Mouse (Mus musculus): Measurements from ENCODE around the gene Kcnh3. TPM values are rescaled to one million over a fixed set of nuclear protein-coding genes. Genes with fewer than 3 reads are reported as not detected.

Gene Kcnh3
- 0.46 and 1.4 TPM in 2 replicates for polyA plus RNA-seq (2014; fragmentation: Nextera tagmentation; extraction: Ambion mirVana)

DNA sequence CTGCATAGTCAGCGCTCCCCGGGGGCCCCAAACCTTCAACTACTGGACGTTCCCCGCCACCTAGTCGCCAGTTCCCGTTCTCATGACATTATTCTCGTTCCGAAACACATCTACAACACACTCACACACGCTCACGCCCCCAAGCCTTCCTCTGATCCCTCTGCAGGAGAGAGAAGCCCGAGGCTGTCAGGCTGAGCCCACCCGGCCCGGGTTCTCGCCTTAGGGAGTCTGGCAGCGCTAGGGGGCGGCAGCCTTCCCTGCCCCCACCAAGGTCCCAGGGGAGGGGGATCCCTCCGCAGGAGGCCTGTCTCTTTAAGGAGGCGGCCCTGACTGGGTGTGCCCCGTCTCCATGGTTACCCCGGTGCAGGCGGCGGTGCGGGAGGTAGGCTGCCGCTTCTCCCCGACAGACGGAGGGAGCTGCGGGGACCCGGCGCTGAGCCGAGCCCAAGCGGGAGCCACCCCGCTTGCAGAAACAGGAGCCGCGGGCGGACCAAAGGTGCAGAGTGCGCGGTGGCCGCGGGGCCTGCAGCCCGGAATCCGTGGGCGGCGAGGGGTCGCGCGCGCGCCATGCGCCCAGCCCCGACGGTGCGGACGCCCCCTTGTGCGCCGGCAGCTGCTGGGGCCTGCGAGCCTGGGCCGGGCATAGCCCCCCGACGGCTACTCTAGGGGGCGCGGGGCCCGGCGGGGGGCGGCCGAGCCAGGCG, at the start of gene Kcnh3:
Gene Kcnh3, plus strand, starts transcription at position 654 of the 704 bp plus-strand sequence.
- H3K36me3 ChIP-seq (ENCODE audit: control insufficient read depth, insufficient read depth, low read length), result no peaks in the 10 kb centered on the region
- no peaks in the 10 kb centered on the region for H3K9me3 ChIP-seq (ENCODE audit: control insufficient read depth, low read length)
- peaks cover 25% of the 10 kb centered on the region for H3K4me1 ChIP-seq (ENCODE audit: control insufficient read depth, insufficient read depth, low read length)
- peaks cover 85% of the 10 kb centered on the region for H3K27me3 ChIP-seq (ENCODE audit: control insufficient read depth, insufficient read depth, low read length)
- peak; percentile 44 for ATAC-seq (ENCODE audit: low FRiP score, low TSS enrichment)
- no peak within 1 kb of the TSS for H3K27ac ChIP-seq (ENCODE audit: low read depth, low read length)
- H3K4me2 ChIP-seq (replicated peaks; ENCODE audit: low read depth, low read length), result peak within 1 kb of the TSS; percentile 60
- H3K4me3 ChIP-seq (ENCODE audit: low read length), result peak within 1 kb of the TSS; percentile 43
- under 1% methylated on average over 55 of the region's 66 CpGs for WGBS
- H3K9ac ChIP-seq (ENCODE audit: low read depth, low read length), result 0 out of 2 replicates have a peak within 1 kb of the TSS, but pooled peaks have one; percentile 14

DNA sequence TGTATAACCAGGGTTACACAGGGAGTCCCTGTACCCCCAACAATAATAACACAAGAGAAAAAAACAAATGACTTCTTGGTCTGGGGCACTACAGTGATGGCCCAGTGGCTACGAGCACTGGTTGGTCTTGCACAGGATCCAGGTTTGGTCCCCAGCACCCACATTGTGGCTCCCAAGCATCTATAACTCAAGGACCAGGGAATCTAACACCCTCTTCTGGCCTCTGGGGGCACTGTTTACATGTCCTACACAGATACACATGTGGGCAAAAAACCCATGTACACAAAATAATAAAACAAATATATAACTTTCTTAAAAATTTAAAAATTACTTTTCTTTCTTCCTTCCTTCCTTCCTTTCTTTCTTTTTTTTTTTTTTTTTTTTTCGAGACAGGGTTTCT, 45.0 kb upstream of the Kcnh3 start:
- ATAC-seq (ENCODE audit: low FRiP score, low TSS enrichment), result no peak
- H3K9ac ChIP-seq (ENCODE audit: low read depth, low read length), result no peak overlapping the region
- no peak overlapping the region for H3K4me3 ChIP-seq (ENCODE audit: low read length)
- H3K36me3 ChIP-seq (ENCODE audit: control insufficient read depth, insufficient read depth, low read length), result peaks cover 48% of the 10 kb centered on the region
- 90% methylated on average over 1 of the region's 2 CpGs for WGBS
- no peak overlapping the region for H3K27ac ChIP-seq (ENCODE audit: low read depth, low read length)
- no peaks in the 10 kb centered on the region for H3K9me3 ChIP-seq (ENCODE audit: control insufficient read depth, low read length)
- no peak overlapping the region for H3K4me2 ChIP-seq (replicated peaks; ENCODE audit: low read depth, low read length)
- no peaks in the 10 kb centered on the region for H3K4me1 ChIP-seq (ENCODE audit: control insufficient read depth, insufficient read depth, low read length)
- no peaks in the 10 kb centered on the region for H3K27me3 ChIP-seq (ENCODE audit: control insufficient read depth, insufficient read depth, low read length)

DNA sequence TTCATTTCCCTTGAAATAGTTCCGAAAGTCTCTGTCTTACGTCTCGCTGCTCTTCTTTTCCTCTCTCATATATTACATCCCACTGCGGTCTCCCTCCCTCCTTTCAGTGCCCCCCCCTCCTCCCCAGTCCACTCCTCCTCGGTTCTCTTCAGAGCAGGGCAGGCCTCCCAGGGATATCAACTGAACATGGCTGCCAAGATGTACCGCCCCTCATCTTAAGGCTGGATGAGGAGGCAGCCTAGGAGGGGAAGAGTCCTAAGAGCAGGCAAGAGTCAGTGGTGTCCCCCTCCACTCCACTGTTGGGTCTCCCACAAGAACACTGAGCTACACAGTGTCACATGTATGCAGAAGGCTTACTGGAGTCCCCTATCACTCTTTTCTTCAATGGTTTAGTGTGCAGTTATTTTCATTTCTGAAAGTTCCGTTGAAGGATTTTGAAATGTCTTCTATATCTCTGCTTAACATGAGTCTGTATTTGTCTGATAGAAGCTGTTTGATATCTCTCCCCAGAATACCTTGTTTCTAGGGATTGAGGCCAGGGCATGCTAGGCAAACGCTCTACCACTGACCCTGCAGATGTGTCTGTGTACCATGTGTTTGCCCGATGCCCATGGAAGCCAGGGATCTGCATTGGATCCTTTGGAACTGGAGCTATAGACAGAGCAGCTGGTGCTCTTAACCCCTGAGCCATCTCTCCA, 40.3 kb upstream of the Kcnh3 start:
- 90% methylated on average over 9 of the region's 9 CpGs for WGBS
- peaks cover 66% of the 10 kb centered on the region for H3K36me3 ChIP-seq (ENCODE audit: control insufficient read depth, insufficient read depth, low read length)

DNA sequence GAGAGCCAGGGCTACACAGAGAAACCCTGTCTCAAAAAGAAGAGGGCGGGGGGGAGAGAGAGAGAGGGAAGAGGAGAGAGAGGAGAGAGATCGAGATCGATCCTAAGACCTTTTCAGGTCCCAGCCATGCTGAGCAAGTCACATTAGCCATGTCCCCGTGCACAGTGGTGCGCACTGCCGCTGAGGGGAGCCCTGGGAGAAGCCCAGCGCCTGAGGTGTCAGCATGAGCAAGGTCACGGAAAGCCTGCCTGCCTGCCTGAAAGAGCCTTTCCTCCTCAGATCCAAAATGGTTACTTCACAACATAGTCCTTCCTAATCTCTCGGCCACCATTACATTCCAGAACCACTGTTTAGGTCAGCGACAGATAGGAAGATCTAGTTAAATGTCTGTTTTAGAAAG, 30.3 kb upstream of the Kcnh3 start:
- WGBS, result 92% methylated on average over 10 of the region's 10 CpGs
- Histone ChIP-seq H3K27me3 (ENCODE audit: control insufficient read depth, insufficient read depth, low read length) (no peaks in the 10 kb centered on the region), H3K4me3 (ENCODE audit: low read length) (no peak overlapping the region), H3K4me1 (ENCODE audit: control insufficient read depth, insufficient read depth, low read length) (no peaks in the 10 kb centered on the region), H3K4me2 (replicated peaks; ENCODE audit: low read depth, low read length) (no peak overlapping the region), H3K9me3 (ENCODE audit: control insufficient read depth, low read length) (no peaks in the 10 kb centered on the region), H3K36me3 (ENCODE audit: control insufficient read depth, insufficient read depth, low read length) (peaks cover 45% of the 10 kb centered on the region), H3K9ac (ENCODE audit: low read depth, low read length) (no peak overlapping the region), H3K27ac (ENCODE audit: low read depth, low read length) (no peak overlapping the region)
- ATAC-seq (ENCODE audit: low FRiP score, low TSS enrichment), result no peak

More for the DNA sequence above, 40.3 kb upstream of the Kcnh3 start:
- no peaks in the 10 kb centered on the region for H3K27me3 ChIP-seq (ENCODE audit: control insufficient read depth, insufficient read depth, low read length)
- no peaks in the 10 kb centered on the region for H3K9me3 ChIP-seq (ENCODE audit: control insufficient read depth, low read length)
- H3K27ac ChIP-seq (ENCODE audit: low read depth, low read length), result no peak overlapping the region
- no peaks in the 10 kb centered on the region for H3K4me1 ChIP-seq (ENCODE audit: control insufficient read depth, insufficient read depth, low read length)
- ATAC-seq (ENCODE audit: low FRiP score, low TSS enrichment), result no peak
- no peak overlapping the region for H3K9ac ChIP-seq (ENCODE audit: low read depth, low read length)
- H3K4me2 ChIP-seq (replicated peaks; ENCODE audit: low read depth, low read length), result no peak overlapping the region
- H3K4me3 ChIP-seq (ENCODE audit: low read length), result no peak overlapping the region

DNA sequence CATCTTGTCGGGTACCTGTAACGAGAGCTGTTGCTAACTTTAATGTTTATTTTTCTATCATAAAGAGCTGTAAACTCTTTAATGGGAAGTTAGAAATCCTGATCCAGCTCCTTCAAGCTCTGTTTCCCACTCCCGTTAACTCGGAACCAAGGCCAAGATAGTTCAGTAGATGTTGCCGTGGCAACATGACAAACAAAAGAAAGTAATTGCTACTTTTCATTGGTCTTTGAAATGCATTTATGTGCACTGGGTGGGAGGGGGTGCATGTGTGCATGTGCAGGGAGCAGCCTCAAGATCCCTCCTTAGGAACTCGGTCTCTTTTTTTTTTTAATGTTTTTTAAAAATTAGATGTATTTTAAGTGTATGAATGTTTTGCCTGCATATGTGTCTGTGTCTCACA, 29.6 kb upstream of the Kcnh3 start:
- Histone ChIP-seq H3K27me3 (ENCODE audit: control insufficient read depth, insufficient read depth, low read length) (no peaks in the 10 kb centered on the region), H3K4me2 (replicated peaks; ENCODE audit: low read depth, low read length) (no peak overlapping the region), H3K36me3 (ENCODE audit: control insufficient read depth, insufficient read depth, low read length) (peaks cover 51% of the 10 kb centered on the region), H3K9me3 (ENCODE audit: control insufficient read depth, low read length) (no peaks in the 10 kb centered on the region), H3K4me3 (ENCODE audit: low read length) (no peak overlapping the region), H3K4me1 (ENCODE audit: control insufficient read depth, insufficient read depth, low read length) (no peaks in the 10 kb centered on the region), H3K27ac (ENCODE audit: low read depth, low read length) (no peak overlapping the region), H3K9ac (ENCODE audit: low read depth, low read length) (no peak overlapping the region)
- 75% methylated on average over 6 of the region's 6 CpGs for WGBS
- no peak for ATAC-seq (ENCODE audit: low FRiP score, low TSS enrichment)

DNA sequence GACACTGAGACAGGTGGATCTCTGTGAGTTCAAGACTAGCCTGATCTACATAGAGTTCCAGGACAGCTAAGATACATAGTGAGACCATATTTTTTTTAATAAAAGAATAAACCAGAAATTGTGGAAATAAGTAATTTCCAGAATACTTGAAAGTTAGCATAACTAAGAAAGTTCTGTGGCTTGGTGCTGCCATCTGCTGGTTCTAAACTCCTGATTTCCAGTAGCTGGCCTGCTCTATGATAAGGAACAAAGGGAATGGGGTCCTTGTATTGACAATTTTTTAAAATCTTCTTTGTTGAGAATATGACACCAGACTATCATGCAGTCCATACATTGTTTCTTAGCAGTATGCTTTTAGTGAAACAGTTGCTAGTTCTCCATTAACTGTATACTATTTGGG, 25.9 kb upstream of the Kcnh3 start:
- H3K9ac ChIP-seq (ENCODE audit: low read depth, low read length), result no peak overlapping the region
- no peak overlapping the region for H3K4me3 ChIP-seq (ENCODE audit: low read length)
- H3K36me3 ChIP-seq (ENCODE audit: control insufficient read depth, insufficient read depth, low read length), result peaks cover 45% of the 10 kb centered on the region

DNA sequence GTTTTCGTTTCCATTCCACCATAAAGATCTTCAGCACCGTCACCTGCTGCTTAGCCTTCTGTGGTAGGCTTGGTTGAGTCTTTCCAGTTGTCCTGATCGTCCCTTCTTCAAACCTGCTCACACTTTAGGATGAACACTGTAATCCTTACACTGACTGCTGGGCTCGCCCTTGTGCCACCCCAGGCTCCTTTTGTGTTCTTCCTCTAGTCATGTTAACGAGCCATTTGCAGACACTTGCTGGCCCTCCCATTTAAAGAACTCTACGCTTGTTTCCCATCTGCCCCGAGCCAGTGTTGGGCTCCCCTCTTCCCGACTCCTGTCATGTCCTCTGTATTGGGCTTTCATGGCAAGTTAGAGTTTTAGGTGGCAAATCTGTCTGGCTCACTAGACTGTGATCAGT, 18.7 kb upstream of the Kcnh3 start:
- Histone ChIP-seq H3K9ac (ENCODE audit: low read depth, low read length) (no peak overlapping the region), H3K9me3 (ENCODE audit: control insufficient read depth, low read length) (no peaks in the 10 kb centered on the region), H3K4me1 (ENCODE audit: control insufficient read depth, insufficient read depth, low read length) (no peaks in the 10 kb centered on the region), H3K36me3 (ENCODE audit: control insufficient read depth, insufficient read depth, low read length) (peaks cover 60% of the 10 kb centered on the region), H3K4me2 (replicated peaks; ENCODE audit: low read depth, low read length) (no peak overlapping the region), H3K4me3 (ENCODE audit: low read length) (no peak overlapping the region), H3K27ac (ENCODE audit: low read depth, low read length) (no peak overlapping the region), H3K27me3 (ENCODE audit: control insufficient read depth, insufficient read depth, low read length) (no peaks in the 10 kb centered on the region)
- ATAC-seq (ENCODE audit: low FRiP score, low TSS enrichment), result no peak
- 61% methylated on average over 8 of the region's 8 CpGs for WGBS

More for the DNA sequence above, 25.9 kb upstream of the Kcnh3 start:
- no peaks in the 10 kb centered on the region for H3K4me1 ChIP-seq (ENCODE audit: control insufficient read depth, insufficient read depth, low read length)
- no peaks in the 10 kb centered on the region for H3K27me3 ChIP-seq (ENCODE audit: control insufficient read depth, insufficient read depth, low read length)
- H3K9me3 ChIP-seq (ENCODE audit: control insufficient read depth, low read length), result no peaks in the 10 kb centered on the region
- no peak overlapping the region for H3K4me2 ChIP-seq (replicated peaks; ENCODE audit: low read depth, low read length)
- no peak overlapping the region for H3K27ac ChIP-seq (ENCODE audit: low read depth, low read length)
- ATAC-seq (ENCODE audit: low FRiP score, low TSS enrichment), result no peak

DNA sequence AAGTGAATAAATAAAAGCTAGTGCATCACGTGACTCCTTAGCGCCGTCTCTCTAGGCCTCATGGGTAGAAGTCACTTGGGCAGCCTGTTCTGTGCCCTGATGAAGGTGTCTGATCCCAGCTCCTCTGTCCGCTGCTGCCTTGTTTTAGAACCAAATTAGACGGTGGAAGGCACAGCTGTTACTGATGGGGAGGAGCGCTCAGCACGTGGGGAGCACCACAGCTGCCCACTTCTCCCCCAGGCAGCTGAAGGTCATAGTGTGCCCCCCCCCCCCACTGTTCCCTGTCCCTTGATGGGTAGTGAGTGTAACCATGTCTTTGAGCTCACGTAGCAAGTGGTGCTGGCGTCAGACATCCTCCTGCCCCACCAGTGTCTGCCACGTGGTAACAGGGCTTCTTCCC, 11.5 kb upstream of the Kcnh3 start:
- H3K9me3 ChIP-seq (ENCODE audit: control insufficient read depth, low read length), result no peaks in the 10 kb centered on the region; the same call in 1 of the 2 replicates
- H3K27ac ChIP-seq (ENCODE audit: low read depth, low read length), result no peak overlapping the region
- H3K36me3 ChIP-seq (ENCODE audit: control insufficient read depth, insufficient read depth, low read length), result peaks cover 59% of the 10 kb centered on the region
- 89% methylated on average over 10 of the region's 10 CpGs for WGBS
- no peak overlapping the region for H3K9ac ChIP-seq (ENCODE audit: low read depth, low read length)
- H3K4me3 ChIP-seq (ENCODE audit: low read length), result no peak overlapping the region
- H3K4me2 ChIP-seq (replicated peaks; ENCODE audit: low read depth, low read length), result no peak overlapping the region
- H3K4me1 ChIP-seq (ENCODE audit: control insufficient read depth, insufficient read depth, low read length), result no peaks in the 10 kb centered on the region
- H3K27me3 ChIP-seq (ENCODE audit: control insufficient read depth, insufficient read depth, low read length), result no peaks in the 10 kb centered on the region
- ATAC-seq (ENCODE audit: low FRiP score, low TSS enrichment), result no peak

DNA sequence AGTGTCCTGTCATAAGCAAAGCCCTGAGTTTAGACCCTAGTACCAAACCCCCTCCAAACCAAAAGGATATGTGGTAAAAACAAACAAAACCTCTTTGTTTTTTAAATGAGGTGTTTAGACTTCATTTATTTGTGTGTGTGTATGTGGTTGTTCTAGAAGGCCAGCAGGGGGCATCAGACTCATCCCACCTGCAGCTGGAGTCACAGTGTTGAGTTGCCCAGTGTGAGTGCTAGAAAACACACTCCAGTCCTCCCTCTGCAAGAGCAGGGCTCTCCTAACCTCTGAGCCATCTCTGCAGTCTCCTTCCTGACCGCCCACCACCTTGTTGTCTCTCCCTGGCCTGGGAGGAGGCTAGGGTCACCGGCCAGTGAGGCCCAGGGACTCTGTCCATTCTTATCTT, 9.7 kb upstream of the Kcnh3 start:
- 0 out of 2 replicates have a peak, but pooled peaks have one; percentile 55 for ATAC-seq (ENCODE audit: low FRiP score, low TSS enrichment)
- peaks cover 44% of the 10 kb centered on the region for H3K36me3 ChIP-seq (ENCODE audit: control insufficient read depth, insufficient read depth, low read length)
- H3K9me3 ChIP-seq (ENCODE audit: control insufficient read depth, low read length), result no peaks in the 10 kb centered on the region; the same call in 1 of the 2 replicates
- H3K9ac ChIP-seq (ENCODE audit: low read depth, low read length), result no peak overlapping the region
- 90% methylated on average over 2 of the region's 2 CpGs for WGBS
- H3K4me3 ChIP-seq (ENCODE audit: low read length), result no peak overlapping the region
- H3K27ac ChIP-seq (ENCODE audit: low read depth, low read length), result no peak overlapping the region
- H3K27me3 ChIP-seq (ENCODE audit: control insufficient read depth, insufficient read depth, low read length), result 0 out of 2 replicates have a peak, but pooled peaks cover 8% of the 10 kb centered on the region
- H3K4me2 ChIP-seq (replicated peaks; ENCODE audit: low read depth, low read length), result no peak overlapping the region
- no peaks in the 10 kb centered on the region for H3K4me1 ChIP-seq (ENCODE audit: control insufficient read depth, insufficient read depth, low read length)
